Mouse (Mus musculus) forebrain, embryonic 14.5 days (tissue): ENCODE results near the gene Adgrb2. TPM values are rescaled to one million over a fixed set of nuclear protein-coding genes. Genes with fewer than 3 reads are reported as not detected.

Source experiments
- ATAC-seq: fragments of 200-750 bp; cut with Nextera tagmentation; 2 replicates; pipeline ENCODE4 v1.8.0; 2017; ENCODE audit warnings: mild to moderate bottlenecking, moderate library complexity
- DNase-seq: peaks from one replicate; pipeline ENCODE4 v3.0.0-alpha.2; 2015; ENCODE audit warnings: low spot score
- H3K27ac ChIP-seq: fragments of 300-500 bp; sonication (generic); 2 replicates; pipeline ENCODE4 v1.5.1; 2014; ENCODE audit warnings: low read depth, mild to moderate bottlenecking, control low read depth, low read length, moderate library complexity
- H3K27me3 ChIP-seq: fragments of 300-500 bp; sonication (generic); replicated peaks from 2 replicates; pipeline ENCODE4 v1.6.1; 2014; ENCODE audit warnings: low read length, control low read depth, mixed read lengths; ENCODE audit not compliant: control insufficient read depth, insufficient read depth
- H3K36me3 ChIP-seq: fragments of 300-500 bp; sonication (generic); 2 replicates; pipeline ENCODE4 v1.6.1; 2014; ENCODE audit warnings: low read length, control low read depth; ENCODE audit not compliant: control insufficient read depth, insufficient read depth
- H3K4me1 ChIP-seq: fragments of 300-500 bp; sonication (generic); 2 replicates; pipeline ENCODE4 v1.6.1; 2014; ENCODE audit warnings: antibody characterized with exemption, low read length, control low read depth; ENCODE audit not compliant: control insufficient read depth, insufficient read depth
- H3K4me2 ChIP-seq: fragments of 300-500 bp; sonication (generic); 2 replicates; pipeline ENCODE4 v1.6.1; 2014; ENCODE audit warnings: mild to moderate bottlenecking, control low read depth, low read length
- H3K4me3 ChIP-seq: fragments of 300-500 bp; sonication (generic); 2 replicates; pipeline ENCODE4 v1.5.1; 2014; ENCODE audit warnings: low read depth, low read length, control low read depth
- H3K9ac ChIP-seq: fragments of 300-500 bp; sonication (generic); 2 replicates; pipeline ENCODE4 v1.6.1; 2014; ENCODE audit warnings: mild to moderate bottlenecking, low read length, control low read depth, moderate library complexity
- H3K9me3 ChIP-seq: fragments of 300-500 bp; sonication (generic); replicated peaks from 2 replicates; pipeline ENCODE4 v1.6.1; 2016; ENCODE audit warnings: low read length, control low read depth, mixed read lengths; ENCODE audit not compliant: control insufficient read depth
- WGBS: fragments of 180-500 bp; shearing (Covaris S2); extraction: QIAGEN DNeasy Blood & Tissue Kit; methylation state at CpG from one replicate; pipeline ENCODE4 v1.1.7; 2014; 5-methylcytosine and 5-hydroxymethylcytosine counted together
- polyA plus RNA-seq: library from polyadenylated mRNA; unstranded; fragments of >200 nt; fragmentation: Nextera tagmentation; extraction: Ambion mirVana; gene quantifications from 2 replicates; pipeline ENCODE4 v1.2.1, GENCODE M21; 2014

Adgrb2 gene
- polyA plus RNA-seq, 1 experiment from 2014 or later: 6.6 TPM

DNA sequence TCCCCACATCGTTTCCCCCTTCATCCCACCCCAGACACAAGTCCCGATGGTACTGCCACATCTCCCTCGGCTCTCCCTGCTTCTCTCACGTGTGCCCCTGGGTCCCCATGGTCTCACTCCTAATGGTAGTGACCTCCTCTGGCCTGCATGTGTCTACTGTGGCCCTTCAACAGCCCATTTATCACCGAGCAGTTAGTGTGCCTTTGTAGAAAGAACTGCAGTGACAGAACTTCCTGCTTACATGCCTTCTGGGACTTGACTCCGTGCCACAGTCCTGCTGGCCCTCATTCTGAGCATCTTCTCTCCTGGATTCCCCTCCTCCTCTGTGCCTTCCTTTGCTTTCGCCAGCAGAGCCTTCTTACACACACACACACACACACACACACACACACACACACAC lies 78.5 kb downstream of the Adgrb2 start:
- Histone ChIP-seq H3K27ac (no peak overlapping the region), H3K9ac (no peak overlapping the region), H3K36me3 (no peaks in the 10 kb centered on the region), H3K4me1 (no peaks in the 10 kb centered on the region), H3K27me3 (no peaks in the 10 kb centered on the region), H3K9me3 (no peaks in the 10 kb centered on the region), H3K4me2 (no peak overlapping the region), H3K4me3 (no peak overlapping the region)
- DNase-seq (no peak), ATAC-seq (no peak)
- 87% methylated on average over 6 of the region's 7 CpGs for WGBS

DNA sequence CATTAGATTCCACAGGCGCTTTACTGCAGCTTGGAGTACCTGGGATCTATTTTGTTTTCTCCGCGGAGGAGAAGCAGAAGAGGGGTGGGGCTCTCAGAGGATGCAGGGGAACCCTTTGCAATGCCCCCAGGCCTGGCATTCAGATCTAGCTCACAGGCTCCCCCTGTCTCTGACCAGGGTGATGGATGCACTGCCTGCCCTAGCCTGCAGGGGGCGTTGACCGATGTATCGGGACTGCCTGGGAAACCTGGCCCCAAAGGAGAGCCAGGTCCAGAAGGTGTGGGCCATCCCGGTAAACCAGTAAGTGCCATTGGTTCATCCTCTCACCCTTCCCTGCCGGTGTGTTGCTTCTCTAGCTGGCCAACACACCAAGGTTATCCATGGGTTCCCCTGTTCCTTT lies 82.1 kb downstream of the Adgrb2 start:
- Histone ChIP-seq H3K4me2 (no peak overlapping the region), H3K9ac (no peak overlapping the region), H3K27ac (no peak overlapping the region), H3K9me3 (no peaks in the 10 kb centered on the region), H3K4me1 (no peaks in the 10 kb centered on the region), H3K36me3 (no peaks in the 10 kb centered on the region), H3K4me3 (no peak overlapping the region), H3K27me3 (no peaks in the 10 kb centered on the region)
- DNase-seq (no peak), ATAC-seq (no peak)
- 13% methylated on average over 8 of the region's 8 CpGs for WGBS

DNA sequence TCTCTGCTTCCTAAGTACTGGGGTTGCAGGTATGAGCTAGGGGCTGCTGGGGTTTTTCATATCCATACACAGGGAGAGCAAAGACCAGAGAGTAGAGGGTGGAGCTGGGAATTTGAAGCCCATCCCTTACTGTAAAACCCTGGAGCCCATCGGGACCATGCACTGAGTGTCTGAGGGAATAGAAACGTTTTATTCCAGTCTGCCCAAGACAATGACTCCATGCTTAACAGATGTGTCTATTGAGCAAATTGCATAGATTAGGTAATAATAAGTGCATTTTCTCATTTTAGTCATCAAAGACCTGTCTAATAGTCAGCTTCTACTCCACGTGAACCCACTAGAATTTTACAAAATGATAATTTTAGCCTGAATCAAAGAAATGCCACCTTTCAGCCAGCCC lies 85.9 kb downstream of the Adgrb2 start:
- no peak overlapping the region for H3K27ac ChIP-seq
- H3K9me3 ChIP-seq: no peaks in the 10 kb centered on the region
- H3K4me2 ChIP-seq: no peak overlapping the region
- no peaks in the 10 kb centered on the region for H3K36me3 ChIP-seq
- H3K9ac ChIP-seq: no peak overlapping the region
- no peaks in the 10 kb centered on the region for H3K27me3 ChIP-seq
- no peaks in the 10 kb centered on the region for H3K4me1 ChIP-seq
- WGBS: 57% methylated on average over 3 of the region's 3 CpGs
- DNase-seq (no peak), ATAC-seq (no peak)
- H3K4me3 ChIP-seq: no peak overlapping the region

DNA sequence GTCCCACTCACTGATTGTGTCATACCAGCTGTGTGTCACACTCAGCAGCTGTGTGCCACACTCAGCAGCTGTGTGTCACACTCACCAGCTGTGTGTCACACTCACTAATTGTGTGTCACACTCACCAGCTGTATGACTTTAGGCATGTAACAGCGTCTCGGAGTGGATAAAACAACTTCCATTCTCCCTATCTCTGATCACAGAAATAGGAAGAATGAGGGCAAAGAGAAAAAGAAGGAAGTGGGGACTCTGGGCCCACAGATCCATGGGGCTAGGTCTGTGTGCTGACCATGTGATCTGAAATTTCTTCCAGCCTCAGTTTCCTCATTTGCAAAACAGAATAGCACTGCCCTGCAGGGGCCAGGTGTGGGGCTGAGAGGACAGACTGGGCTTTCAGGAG lies 87.1 kb downstream of the Adgrb2 start:
- 87% methylated on average over 2 of the region's 2 CpGs for WGBS
- Histone ChIP-seq H3K4me3 (no peak overlapping the region), H3K9ac (no peak overlapping the region), H3K27me3 (no peaks in the 10 kb centered on the region), H3K36me3 (no peaks in the 10 kb centered on the region), H3K9me3 (no peaks in the 10 kb centered on the region), H3K4me2 (no peak overlapping the region), H3K27ac (no peak overlapping the region), H3K4me1 (peaks cover 4% of the 10 kb centered on the region; the same call in 1 of the 2 replicates)
- no peak for ATAC-seq
- DNase-seq: no peak

Other genes with a start within 250 kb of the Adgrb2 start
- gene Khdrbs1, start 242.6 kb upstream of the Adgrb2 start, polyA plus RNA-seq: 133 and 136 TPM in 2 replicates
- 213 and 214 TPM in 2 replicates for gene Ptp4a2, start 173.7 kb upstream of the Adgrb2 start, polyA plus RNA-seq
- not detected in 2 replicates for gene Spocd1, start 55.6 kb upstream of the Adgrb2 start, polyA plus RNA-seq
- 4.0 and 5.7 TPM in 2 replicates for gene Col16a1, start 63.0 kb downstream of the Adgrb2 start, polyA plus RNA-seq
- 88.6 and 91.9 TPM in 2 replicates for gene Pef1, start 117.7 kb downstream of the Adgrb2 start, polyA plus RNA-seq
- 0.13 and 0.48 TPM in 2 replicates for gene Hcrtr1, start 154.5 kb downstream of the Adgrb2 start, polyA plus RNA-seq
- gene Tinagl1, start 190.3 kb downstream of the Adgrb2 start, polyA plus RNA-seq: 2.7 and 4.0 TPM in 2 replicates
- 0.11 and 0.89 TPM in 2 replicates for gene Gm853, start 237.5 kb downstream of the Adgrb2 start, polyA plus RNA-seq